Mouse (Mus musculus) hematopoietic stem cell, adult 5-6 weeks (primary cell): Measurements from ENCODE around the gene Flcn. TPM values are rescaled to one million over a fixed set of nuclear protein-coding genes. Genes with fewer than 3 reads are reported as not detected.
"Not testable (repeated sequence)": the region's sequence is repeated elsewhere in the genome, so short reads cannot be mapped to it uniquely, and the experiment has no call there.

Experiments
- ATAC-seq, 2 experiments: fragments of 125-278 bp in 1 of 2; replicated peaks in 1 of 2; 2 replicates each; pipeline ENCODE4 v1.8.0; 2016 to 2017; ENCODE audit warnings: inconsistent platforms in 2 of 2, mild to moderate bottlenecking in 2 of 2, moderate number of reproducible peaks in 2 of 2, low read depth in 1 of 2, moderate TSS enrichment in 1 of 2; ENCODE audit not compliant: low FRiP score in 2 of 2, poor library complexity in 2 of 2, severe bottlenecking in 2 of 2, insufficient read depth in 1 of 2, low TSS enrichment in 1 of 2
- total RNA-seq: library from RNA; stranded (forward); fragments of 172-1452, 232-1000 nt; gene quantifications from 2 replicates; pipeline ENCODE4 v1.2.3, GENCODE M21; 2017

The Flcn gene
- total RNA-seq: 24.5 and 27.3 TPM in 2 replicates

DNA sequence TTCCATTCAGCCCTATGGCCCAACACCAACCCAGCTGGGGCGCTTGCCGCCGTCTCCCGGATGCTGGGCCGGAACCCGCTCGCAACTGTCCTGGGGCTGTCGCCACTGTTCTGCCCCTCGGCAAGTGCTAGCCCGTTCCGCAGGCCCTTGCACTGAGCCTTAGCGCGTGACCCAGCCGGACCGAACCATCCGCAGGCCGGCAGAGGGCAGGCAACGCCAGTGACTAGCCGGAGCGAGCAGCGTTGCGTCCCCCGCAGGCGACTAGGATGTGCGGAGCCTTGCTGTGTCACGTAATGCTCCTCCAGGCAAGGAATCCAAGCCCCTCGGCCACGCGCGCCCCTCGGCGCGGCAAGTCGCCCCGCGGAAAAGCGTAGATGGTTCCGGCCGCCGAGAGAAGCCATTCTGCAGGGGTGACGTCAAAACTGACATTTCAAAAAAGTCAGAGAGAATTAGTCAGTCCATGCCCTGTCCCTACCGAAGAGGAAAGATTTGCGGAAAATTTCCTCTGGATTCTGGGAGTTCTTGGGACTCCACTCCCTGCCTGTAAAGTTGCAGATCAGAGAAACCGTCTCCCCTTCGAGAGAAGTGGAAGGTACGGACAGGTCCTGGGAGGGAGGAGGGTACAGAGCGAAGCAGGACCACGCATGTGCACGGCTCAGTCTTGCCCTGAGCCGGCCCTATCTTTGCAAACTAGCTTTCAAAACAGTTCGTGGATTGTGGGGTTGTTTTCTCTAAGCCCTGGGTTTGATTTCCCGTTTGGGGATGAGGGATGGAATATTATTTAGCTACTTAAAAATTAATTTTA is at the start of gene Flcn:
Gene Flcn, minus strand, starts transcription at position 347 of the 805 bp plus-strand sequence.
- peak; percentile 90 for ATAC-seq

DNA sequence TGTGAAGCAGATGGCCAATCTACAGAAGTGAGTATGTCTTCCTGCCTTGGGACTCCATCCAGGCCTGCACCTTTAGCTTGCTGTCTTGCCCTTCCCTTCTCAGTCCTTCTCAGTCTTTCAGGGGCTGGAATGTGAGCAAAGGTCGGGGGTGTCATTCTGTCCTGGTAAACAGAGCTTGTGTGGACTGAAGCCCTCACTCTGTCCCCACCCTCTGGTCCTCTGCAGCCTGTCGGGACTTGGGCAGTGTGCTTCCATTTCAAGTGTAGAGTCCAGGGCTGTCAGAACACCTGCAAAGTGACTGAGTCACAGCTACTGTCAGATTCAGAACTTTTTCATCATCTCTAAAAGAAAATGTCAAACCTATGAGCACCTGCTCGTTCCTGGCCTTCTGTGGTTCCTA is 43.0 kb upstream of the Flcn start:
- no peak for ATAC-seq

GRCm38 (mm10) chr11:59847891-59848884 is 38.4 kb upstream of the Flcn start:
- ATAC-seq: peak; percentile 37 to 70

GRCm38 (mm10) chr11:59847131-59847530 is 37.3 kb upstream of the Flcn start:
- peak; percentile 49 to 63; a peak in 1 of 4 replicates for ATAC-seq

- ATAC-seq: no peak
Observed at GRCm38 (mm10) chr11:59846311-59846710, 36.5 kb upstream of the Flcn start.

DNA sequence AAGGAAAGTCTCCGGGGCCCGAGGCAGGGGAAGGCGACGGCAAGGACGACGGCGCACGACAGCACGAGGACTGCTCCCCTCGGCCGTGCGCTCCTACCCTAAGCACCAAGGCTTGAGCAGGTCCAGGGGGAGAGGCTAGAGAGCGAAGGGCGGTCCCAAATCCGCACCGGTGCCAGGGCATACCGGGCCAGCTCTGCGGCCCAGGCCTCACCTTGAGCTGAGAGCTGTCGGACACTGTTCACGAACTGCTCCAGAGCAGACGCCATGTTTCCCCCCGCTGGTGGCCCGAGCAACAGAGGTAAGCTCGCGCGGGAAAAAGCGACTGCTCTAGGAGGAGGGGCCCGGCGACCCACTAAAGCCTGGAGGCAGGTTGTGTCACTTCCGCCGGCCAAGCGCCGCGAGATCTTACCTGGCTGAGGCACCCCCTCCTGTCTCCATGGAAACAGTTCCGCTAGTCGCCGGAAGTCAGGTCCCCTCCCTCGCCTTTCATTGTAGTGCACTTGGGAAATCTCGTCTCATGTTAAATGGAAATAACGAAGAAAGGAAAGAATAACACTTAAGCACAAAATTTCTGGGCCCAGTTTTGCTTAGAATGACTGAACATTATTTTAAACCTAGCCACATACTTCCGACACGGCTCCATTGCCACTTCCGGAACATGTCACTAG is 29.8 kb upstream of the Flcn start, which contains the start of gene Cops3:
Gene Cops3, minus strand, starts transcription at position 380 of the 668 bp plus-strand sequence.
- ATAC-seq: peak; percentile 90 to 94

DNA sequence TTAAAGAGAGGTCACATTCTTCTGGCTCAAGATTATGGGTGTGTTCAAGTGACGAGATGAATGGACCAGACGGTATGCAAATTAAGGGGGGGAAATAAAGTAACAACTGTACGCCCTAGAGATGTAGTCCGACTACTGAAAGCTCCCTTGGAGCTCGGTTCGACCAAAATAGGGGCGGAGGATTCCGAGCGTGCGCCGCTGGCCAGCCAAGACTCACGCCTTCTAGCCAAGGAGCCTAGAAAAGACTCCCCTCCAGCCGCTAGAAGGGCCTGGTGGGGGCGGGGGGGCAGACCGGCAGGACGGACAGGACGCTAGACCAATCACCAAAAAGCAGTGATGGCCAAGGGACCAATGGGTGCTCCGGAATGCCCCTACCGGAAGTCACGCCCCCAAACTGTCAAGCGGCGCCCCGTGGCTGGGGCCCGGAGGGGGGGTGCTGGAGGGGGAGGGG is 29.2 kb upstream of the Flcn start, which contains the start of gene Nt5m:
Gene Nt5m, plus strand, starts transcription at position 440 of the 451 bp plus-strand sequence.
- ATAC-seq: peak; percentile 88 to 91

GRCm38 (mm10) chr11:59838426-59838825 is 28.6 kb upstream of the Flcn start:
- ATAC-seq: no peak

GRCm38 (mm10) chr11:59837789-59838188 is 28.0 kb upstream of the Flcn start:
- not testable (repeated sequence) for ATAC-seq

DNA sequence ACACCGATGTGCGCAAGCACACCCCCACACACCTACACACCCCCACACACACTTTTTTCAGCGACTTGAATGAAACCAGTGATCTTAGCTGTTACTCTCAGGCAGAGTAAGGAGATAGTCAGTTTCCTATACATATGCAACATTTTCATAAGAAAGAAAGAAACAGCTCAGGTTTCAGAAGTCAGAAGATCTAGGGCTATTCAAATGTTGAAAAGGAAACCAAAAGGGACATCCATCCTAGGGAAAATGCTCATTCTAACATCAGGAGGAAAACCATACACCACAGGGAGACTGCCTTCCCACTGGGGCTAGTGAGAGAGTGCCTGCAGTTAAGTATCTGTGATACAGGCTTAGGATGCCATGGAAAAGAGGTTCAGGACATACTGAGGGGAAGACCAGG is 11.8 kb upstream of the Flcn start:
- ATAC-seq: no peak

DNA sequence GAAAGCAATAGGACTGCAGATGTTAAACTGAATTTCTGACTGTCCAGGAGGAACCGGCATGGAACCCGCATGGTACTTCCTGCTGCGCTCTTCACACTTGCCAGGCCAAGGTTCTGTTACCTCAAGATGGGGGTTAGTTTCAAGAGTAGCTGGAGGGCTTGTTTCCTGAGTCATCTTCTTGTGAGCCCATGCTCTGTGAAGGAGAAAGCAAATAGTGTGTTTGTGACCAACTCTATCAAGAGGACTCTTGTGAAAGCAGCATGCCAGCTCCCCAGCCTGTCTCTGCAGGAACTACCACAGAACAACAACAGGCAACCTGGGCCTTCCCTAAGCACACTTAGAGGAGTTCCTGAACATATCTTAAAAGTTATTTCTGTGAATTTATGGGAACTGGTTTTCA is 8.1 kb upstream of the Flcn start:
- ATAC-seq: no peak

DNA sequence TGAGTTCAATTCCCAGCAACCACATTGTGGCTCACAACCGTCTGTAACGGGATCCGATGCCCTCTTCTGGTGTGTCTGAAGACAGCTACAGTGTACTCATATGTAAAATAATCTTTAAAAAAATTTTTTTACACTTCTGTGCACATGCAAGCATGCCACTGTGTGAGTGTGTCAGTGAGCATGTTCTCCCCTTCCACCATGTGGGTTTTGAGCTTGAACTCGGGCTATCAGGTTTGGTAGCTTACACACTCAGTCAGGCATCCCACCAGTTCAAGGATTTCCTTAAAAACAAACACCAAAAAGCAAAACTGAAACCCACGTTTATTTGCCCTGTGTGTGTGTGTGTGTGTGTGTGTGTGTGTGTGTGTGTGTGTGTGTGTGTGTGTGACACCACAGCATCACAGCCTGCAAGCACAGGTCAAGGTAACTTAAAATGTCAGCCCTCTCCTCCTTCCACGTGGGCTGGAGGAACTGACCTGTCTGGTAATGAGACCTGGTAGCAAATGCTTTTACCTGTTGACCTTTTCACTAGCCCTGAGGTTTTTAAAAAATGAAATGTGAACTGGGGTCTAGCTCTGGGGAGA is 5.8 kb upstream of the Flcn start:
- no peak for ATAC-seq

GRCm38 (mm10) chr11:59814936-59815335 is 5.1 kb upstream of the Flcn start:
- ATAC-seq: no peak

- ATAC-seq: no peak
Observed at GRCm38 (mm10) chr11:59814311-59814710, 4.5 kb upstream of the Flcn start.

GRCm38 (mm10) chr11:59813276-59813675 is 3.5 kb upstream of the Flcn start:
- ATAC-seq: no peak

- ATAC-seq: no peak
Observed at GRCm38 (mm10) chr11:59811211-59811610, 1.4 kb upstream of the Flcn start.
